Mouse (Mus musculus) limb, embryonic 13.5 days (tissue): ENCODE data around the gene Rbm33. TPM values are rescaled to one million over a fixed set of nuclear protein-coding genes. Genes with fewer than 3 reads are reported as not detected.

Experiments
- ATAC-seq: fragments of 200-750 bp; cut with Nextera tagmentation; 2 replicates; pipeline ENCODE4 v1.8.0; 2017; ENCODE audit warnings: low read depth, moderate number of reproducible peaks, moderate TSS enrichment; ENCODE audit not compliant: low FRiP score
- H3K27ac ChIP-seq: fragments of 300-500 bp; sonication (generic); 2 replicates; pipeline ENCODE4 v1.5.1; 2015; ENCODE audit warnings: inconsistent platforms, mild to moderate bottlenecking, moderate library complexity
- H3K27me3 ChIP-seq: fragments of 300-500 bp; sonication (generic); 2 replicates; pipeline ENCODE4 v1.6.1; 2015; ENCODE audit warnings: mild to moderate bottlenecking, inconsistent platforms
- H3K36me3 ChIP-seq: fragments of 300-500 bp; sonication (generic); 2 replicates; pipeline ENCODE4 v1.6.1; 2015; ENCODE audit warnings: inconsistent platforms, mild to moderate bottlenecking, moderate library complexity
- H3K4me1 ChIP-seq: fragments of 300-500 bp; sonication (generic); 2 replicates; pipeline ENCODE4 v1.6.1; 2015; ENCODE audit warnings: inconsistent platforms
- H3K4me2 ChIP-seq: fragments of 300-500 bp; sonication (generic); replicated peaks from 2 replicates; pipeline ENCODE4 v1.6.1; 2015; ENCODE audit warnings: inconsistent platforms, mild to moderate bottlenecking, moderate library complexity
- H3K4me3 ChIP-seq: fragments of 300-500 bp; sonication (generic); 2 replicates; pipeline ENCODE4 v1.5.1; 2015; ENCODE audit warnings: moderate library complexity, mild to moderate bottlenecking, inconsistent platforms
- H3K9ac ChIP-seq: fragments of 300-500 bp; sonication (generic); 2 replicates; pipeline ENCODE4 v1.6.1; 2015; ENCODE audit warnings: mild to moderate bottlenecking, inconsistent platforms
- H3K9me3 ChIP-seq: fragments of 300-500 bp; sonication (generic); 2 replicates; pipeline ENCODE4 v1.6.1; 2016; ENCODE audit warnings: inconsistent platforms
- WGBS: fragments of 180-500 bp; shearing (Covaris S2); methylation state at CpG from one replicate; pipeline ENCODE4 v1.1.7; 2015; 5-methylcytosine and 5-hydroxymethylcytosine counted together
- polyA plus RNA-seq: library from polyadenylated mRNA; unstranded; fragments of >200 nt; fragmentation: Nextera tagmentation; extraction: Ambion mirVana; gene quantifications from 2 replicates; pipeline ENCODE4 v1.2.1, GENCODE M21; 2015

The Rbm33 gene
- polyA plus RNA-seq, 1 experiment from 2014 or later = 12.5 TPM

- Histone ChIP-seq H3K27me3 (no peaks in the 10 kb centered on the region), H3K4me3 (no peak overlapping the region), H3K9ac (no peak overlapping the region), H3K4me2 (no peak overlapping the region), H3K4me1 (no peaks in the 10 kb centered on the region), H3K9me3 (no peaks in the 10 kb centered on the region), H3K27ac (no peak overlapping the region), H3K36me3 (no peaks in the 10 kb centered on the region)
- WGBS = 80% methylated on average over 6 of the region's 6 CpGs
- no peak for ATAC-seq
These were observed 17.6 kb upstream of the Rbm33 start for GRCm38 (mm10) chr5:28299346-28299745.

- Histone ChIP-seq H3K27me3 (no peaks in the 10 kb centered on the region), H3K4me3 (no peak overlapping the region), H3K36me3 (no peaks in the 10 kb centered on the region), H3K27ac (no peak overlapping the region), H3K9me3 (no peaks in the 10 kb centered on the region), H3K9ac (no peak overlapping the region), H3K4me1 (no peaks in the 10 kb centered on the region), H3K4me2 (no peak overlapping the region)
- ATAC-seq = no peak
- 79% methylated on average over 1 of the region's 1 CpGs for WGBS
These were observed 14.2 kb upstream of the Rbm33 start for GRCm38 (mm10) chr5:28302671-28303070.

- ATAC-seq = no peak
- no peaks in the 10 kb centered on the region for H3K9me3 ChIP-seq
- no peak overlapping the region for H3K4me3 ChIP-seq
- H3K4me2 ChIP-seq = no peak overlapping the region
- H3K27me3 ChIP-seq = no peaks in the 10 kb centered on the region
- no peaks in the 10 kb centered on the region for H3K4me1 ChIP-seq
- no peaks in the 10 kb centered on the region for H3K36me3 ChIP-seq
- H3K27ac ChIP-seq = no peak overlapping the region
- H3K9ac ChIP-seq = no peak overlapping the region
These were observed 12.4 kb upstream of the Rbm33 start for GRCm38 (mm10) chr5:28304551-28304950.

- WGBS = 78% methylated on average over 8 of the region's 8 CpGs
These were observed 1.4 kb upstream of the Rbm33 start for GRCm38 (mm10) chr5:28315526-28315925.

GRCm38 (mm10) chr5:28316151-28316721, 685 bp upstream of the Rbm33 start:
- Histone ChIP-seq H3K27ac (peak overlapping the region; percentile 100), H3K27me3 (no peaks in the 10 kb centered on the region), H3K4me1 (peaks cover 25% of the 10 kb centered on the region), H3K4me2 (peak overlapping the region; percentile 75), H3K9me3 (no peaks in the 10 kb centered on the region), H3K9ac (peak overlapping the region; percentile 100), H3K4me3 (peak overlapping the region; percentile 92), H3K36me3 (no peaks in the 10 kb centered on the region)
- no peak for ATAC-seq
- WGBS = under 1% methylated on average over 14 of the region's 14 CpGs

More at GRCm38 (mm10) chr5:28315526-28315925, 1.4 kb upstream of the Rbm33 start:
- no peak overlapping the region for H3K27ac ChIP-seq
- no peak overlapping the region for H3K4me3 ChIP-seq
- H3K36me3 ChIP-seq = no peaks in the 10 kb centered on the region
- H3K4me2 ChIP-seq = no peak overlapping the region
- peaks cover 22% of the 10 kb centered on the region for H3K4me1 ChIP-seq
- no peak for ATAC-seq
- H3K27me3 ChIP-seq = no peaks in the 10 kb centered on the region
- H3K9ac ChIP-seq = no peak overlapping the region
- no peaks in the 10 kb centered on the region for H3K9me3 ChIP-seq

- under 1% methylated on average over 62 of the region's 62 CpGs for WGBS
- H3K4me3 ChIP-seq = peak overlapping the region; percentile 92
- H3K4me2 ChIP-seq = peak overlapping the region; percentile 75
- H3K27ac ChIP-seq = peak overlapping the region; percentile 100
- no peaks in the 10 kb centered on the region for H3K36me3 ChIP-seq
- peaks cover 25% of the 10 kb centered on the region for H3K4me1 ChIP-seq
- no peaks in the 10 kb centered on the region for H3K9me3 ChIP-seq
- H3K27me3 ChIP-seq = no peaks in the 10 kb centered on the region
- peak overlapping the region; percentile 100 for H3K9ac ChIP-seq
- peak; percentile 68; the same call in 1 of the 2 replicates for ATAC-seq
These were observed 464 bp downstream of the Rbm33 start for GRCm38 (mm10) chr5:28317253-28317916.

- no peaks in the 10 kb centered on the region for H3K27me3 ChIP-seq
- H3K4me3 ChIP-seq = peak overlapping the region; percentile 92
- no peak for ATAC-seq
- H3K36me3 ChIP-seq = no peaks in the 10 kb centered on the region
- peaks cover 25% of the 10 kb centered on the region for H3K4me1 ChIP-seq
- no peak overlapping the region for H3K27ac ChIP-seq
- 2% methylated on average over 3 of the region's 3 CpGs for WGBS
- H3K4me2 ChIP-seq = peak overlapping the region; percentile 75
- H3K9me3 ChIP-seq = no peaks in the 10 kb centered on the region
- H3K9ac ChIP-seq = peak overlapping the region; percentile 100
These were observed 971 bp downstream of the Rbm33 start for GRCm38 (mm10) chr5:28317917-28318267.

- H3K36me3 ChIP-seq = no peaks in the 10 kb centered on the region
These were observed 1.8 kb downstream of the Rbm33 start for GRCm38 (mm10) chr5:28318671-28319070.

GRCm38 (mm10) chr5:28321769-28322168, 4.8 kb downstream of the Rbm33 start:
- Histone ChIP-seq H3K4me3 (no peak overlapping the region), H3K27me3 (no peaks in the 10 kb centered on the region), H3K9ac (no peak overlapping the region), H3K36me3 (no peaks in the 10 kb centered on the region), H3K9me3 (no peaks in the 10 kb centered on the region), H3K4me2 (no peak overlapping the region), H3K27ac (no peak overlapping the region), H3K4me1 (peaks cover 29% of the 10 kb centered on the region)
- ATAC-seq = no peak
- WGBS = 85% methylated on average over 1 of the region's 1 CpGs

More at GRCm38 (mm10) chr5:28318671-28319070, 1.8 kb downstream of the Rbm33 start:
- 73% methylated on average over 2 of the region's 2 CpGs for WGBS
- peak overlapping the region; percentile 92 for H3K4me3 ChIP-seq
- ATAC-seq = no peak
- H3K9me3 ChIP-seq = no peaks in the 10 kb centered on the region
- H3K4me1 ChIP-seq = peaks cover 25% of the 10 kb centered on the region
- H3K27ac ChIP-seq = no peak overlapping the region
- H3K4me2 ChIP-seq = peak overlapping the region; percentile 75
- H3K9ac ChIP-seq = peak overlapping the region; percentile 100
- no peaks in the 10 kb centered on the region for H3K27me3 ChIP-seq

- Histone ChIP-seq H3K36me3 (no peaks in the 10 kb centered on the region), H3K27me3 (no peaks in the 10 kb centered on the region), H3K4me1 (peaks cover 29% of the 10 kb centered on the region), H3K9ac (no peak overlapping the region), H3K4me2 (no peak overlapping the region), H3K9me3 (no peaks in the 10 kb centered on the region), H3K4me3 (no peak overlapping the region), H3K27ac (no peak overlapping the region)
- ATAC-seq = no peak
- 86% methylated on average over 3 of the region's 3 CpGs for WGBS
These were observed 5.3 kb downstream of the Rbm33 start for GRCm38 (mm10) chr5:28322189-28322588.

- no peaks in the 10 kb centered on the region for H3K9me3 ChIP-seq
- WGBS = 86% methylated on average over 2 of the region's 2 CpGs
- ATAC-seq = no peak
These were observed 6.9 kb downstream of the Rbm33 start for GRCm38 (mm10) chr5:28323822-28324221.

GRCm38 (mm10) chr5:28324457-28324856, 7.5 kb downstream of the Rbm33 start:
- Histone ChIP-seq H3K27ac (no peak overlapping the region), H3K9me3 (no peaks in the 10 kb centered on the region), H3K9ac (no peak overlapping the region), H3K36me3 (no peaks in the 10 kb centered on the region), H3K27me3 (no peaks in the 10 kb centered on the region), H3K4me2 (no peak overlapping the region), H3K4me3 (no peak overlapping the region), H3K4me1 (peaks cover 14% of the 10 kb centered on the region)
- WGBS = 56% methylated on average over 1 of the region's 1 CpGs
- ATAC-seq = no peak

More at GRCm38 (mm10) chr5:28323822-28324221, 6.9 kb downstream of the Rbm33 start:
- Histone ChIP-seq H3K4me3 (no peak overlapping the region), H3K27me3 (no peaks in the 10 kb centered on the region), H3K36me3 (no peaks in the 10 kb centered on the region), H3K27ac (no peak overlapping the region), H3K4me1 (peaks cover 21% of the 10 kb centered on the region), H3K9ac (no peak overlapping the region), H3K4me2 (no peak overlapping the region)
